Mouse (Mus musculus) embryonic facial prominence, embryonic 14.5 days (tissue): ENCODE measurements around the gene Mmp2. TPM values are rescaled to one million over a fixed set of nuclear protein-coding genes. Genes with fewer than 3 reads are reported as not detected.

Source experiments
- ATAC-seq: fragments of 200-750 bp; cut with Nextera tagmentation; 2 replicates; pipeline ENCODE4 v1.8.0; 2017; ENCODE audit warnings: low read depth, moderate number of reproducible peaks, moderate TSS enrichment
- DNase-seq: peaks from one replicate; pipeline ENCODE4 v3.0.0-alpha.2; 2015; ENCODE audit warnings: low spot score
- H3K27ac ChIP-seq: fragments of 300-500 bp; sonication (generic); replicated peaks from 2 replicates; pipeline ENCODE4 v1.5.1; 2014; ENCODE audit warnings: low read depth, mild to moderate bottlenecking, low read length, moderate library complexity
- H3K27me3 ChIP-seq: fragments of 300-500 bp; sonication (generic); replicated peaks from 2 replicates; pipeline ENCODE4 v1.6.1; 2014; ENCODE audit warnings: low read length; ENCODE audit not compliant: control insufficient read depth, insufficient read depth
- H3K36me3 ChIP-seq: fragments of 300-500 bp; sonication (generic); 2 replicates; pipeline ENCODE4 v1.6.1; 2014; ENCODE audit warnings: low read length, mixed read lengths; ENCODE audit not compliant: control insufficient read depth, insufficient read depth
- H3K4me1 ChIP-seq: fragments of 300-500 bp; sonication (generic); 2 replicates; pipeline ENCODE4 v1.6.1; 2014; ENCODE audit warnings: antibody characterized with exemption, low read length; ENCODE audit not compliant: control insufficient read depth, insufficient read depth
- H3K4me2 ChIP-seq: fragments of 300-500 bp; sonication (generic); 2 replicates; pipeline ENCODE4 v1.6.1; 2014; ENCODE audit warnings: low read depth, mild to moderate bottlenecking, low read length, moderate library complexity, mixed read lengths
- H3K4me3 ChIP-seq: fragments of 300-500 bp; sonication (generic); 2 replicates; pipeline ENCODE4 v1.5.1; 2014; ENCODE audit warnings: low read depth, mild to moderate bottlenecking, low read length
- H3K9ac ChIP-seq: fragments of 300-500 bp; sonication (generic); 2 replicates; pipeline ENCODE4 v1.6.1; 2014; ENCODE audit warnings: low read depth, mild to moderate bottlenecking, low read length, moderate library complexity, mixed read lengths
- H3K9me3 ChIP-seq: fragments of 300-500 bp; sonication (generic); 2 replicates; pipeline ENCODE4 v1.6.1; 2016; ENCODE audit warnings: low read length; ENCODE audit not compliant: control insufficient read depth
- WGBS: fragments of 180-500 bp; shearing (Covaris S2); extraction: QIAGEN DNeasy Blood & Tissue Kit; methylation state at CpG from one replicate; pipeline ENCODE4 v1.1.7; 2014; 5-methylcytosine and 5-hydroxymethylcytosine counted together
- polyA plus RNA-seq: library from polyadenylated mRNA; unstranded; fragments of >200 nt; fragmentation: Nextera tagmentation; extraction: Ambion mirVana; gene quantifications from 2 replicates; pipeline ENCODE4 v1.2.1, GENCODE M21; 2014

Mmp2 gene
- polyA plus RNA-seq, 1 experiment from 2014 or later: 330 TPM

- ATAC-seq (peak; percentile 70; the same call in 1 of the 2 replicates), DNase-seq (peak; percentile 91)
- peak overlapping the region; percentile 47 for H3K4me3 ChIP-seq
- H3K9me3 ChIP-seq: no peaks in the 10 kb centered on the region
- WGBS: 19% methylated on average over 12 of the region's 15 CpGs
- H3K36me3 ChIP-seq: peaks cover 31% of the 10 kb centered on the region
- H3K4me1 ChIP-seq: peaks cover 20% of the 10 kb centered on the region
- H3K9ac ChIP-seq: peak overlapping the region; percentile 69
- peak overlapping the region; percentile 89 for H3K27ac ChIP-seq
- H3K27me3 ChIP-seq: no peaks in the 10 kb centered on the region; the same call in 1 of the 2 replicates
- peak overlapping the region; percentile 55 for H3K4me2 ChIP-seq
Observed at GRCm38 (mm10) chr8:92828251-92828743, 1.2 kb downstream of the Mmp2 start.

- Histone ChIP-seq H3K27ac (0 out of 2 replicates have a peak overlapping the region, but pooled peaks have one; percentile 21), H3K4me3 (no peak overlapping the region), H3K9me3 (no peaks in the 10 kb centered on the region), H3K27me3 (no peaks in the 10 kb centered on the region), H3K36me3 (peaks cover 80% of the 10 kb centered on the region), H3K4me2 (no peak overlapping the region), H3K9ac (no peak overlapping the region), H3K4me1 (peaks cover 5% of the 10 kb centered on the region; the same call in 1 of the 2 replicates)
- DNase-seq (no peak), ATAC-seq (no peak)
- 55% methylated on average over 5 of the region's 5 CpGs for WGBS
Observed at GRCm38 (mm10) chr8:92834065-92834731, 7.1 kb downstream of the Mmp2 start.

GRCm38 (mm10) chr8:92834786-92835500, 7.9 kb downstream of the Mmp2 start:
- WGBS: 71% methylated on average over 11 of the region's 11 CpGs
- no peaks in the 10 kb centered on the region for H3K27me3 ChIP-seq
- H3K27ac ChIP-seq: 0 out of 2 replicates have a peak overlapping the region, but pooled peaks have one; percentile 21
- peak; percentile 77 for DNase-seq
- no peak overlapping the region for H3K4me3 ChIP-seq
- no peaks in the 10 kb centered on the region for H3K9me3 ChIP-seq
- peak; percentile 45 for ATAC-seq
- H3K9ac ChIP-seq: no peak overlapping the region
- no peak overlapping the region for H3K4me2 ChIP-seq
- H3K4me1 ChIP-seq: peaks cover 5% of the 10 kb centered on the region; the same call in 1 of the 2 replicates
- peaks cover 87% of the 10 kb centered on the region for H3K36me3 ChIP-seq

GRCm38 (mm10) chr8:92835901-92836300, 8.8 kb downstream of the Mmp2 start:
- no peak for DNase-seq
- Histone ChIP-seq H3K4me2 (no peak overlapping the region), H3K9ac (no peak overlapping the region), H3K4me3 (no peak overlapping the region), H3K36me3 (peaks cover 90% of the 10 kb centered on the region), H3K27ac (no peak overlapping the region), H3K27me3 (no peaks in the 10 kb centered on the region), H3K4me1 (peaks cover 5% of the 10 kb centered on the region; the same call in 1 of the 2 replicates), H3K9me3 (no peaks in the 10 kb centered on the region)
- ATAC-seq: no peak
- 93% methylated on average over 11 of the region's 11 CpGs for WGBS

- H3K9me3 ChIP-seq: no peaks in the 10 kb centered on the region
- no peaks in the 10 kb centered on the region for H3K27me3 ChIP-seq
- H3K9ac ChIP-seq: no peak overlapping the region
- H3K4me2 ChIP-seq: no peak overlapping the region
- H3K4me3 ChIP-seq: no peak overlapping the region
- DNase-seq (peak; percentile 82), ATAC-seq (no peak)
- WGBS: 75% methylated on average over 3 of the region's 3 CpGs
- H3K4me1 ChIP-seq: peaks cover 5% of the 10 kb centered on the region; the same call in 1 of the 2 replicates
- peaks cover 77% of the 10 kb centered on the region for H3K36me3 ChIP-seq
- H3K27ac ChIP-seq: no peak overlapping the region
Observed at GRCm38 (mm10) chr8:92838616-92839015, 11.5 kb downstream of the Mmp2 start.

- 94% methylated on average over 8 of the region's 8 CpGs for whole genome bisulfite sequencing
- H3K27me3 ChIP-seq: no peaks in the 10 kb centered on the region
- peaks cover 5% of the 10 kb centered on the region; the same call in 1 of the 2 replicates for H3K4me1 ChIP-seq
- H3K9me3 ChIP-seq: no peaks in the 10 kb centered on the region
- no peak for ATAC-seq
- no peak overlapping the region for H3K4me3 ChIP-seq
- peaks cover 79% of the 10 kb centered on the region for H3K36me3 ChIP-seq
- no peak for DNase-seq
- no peak overlapping the region for H3K27ac ChIP-seq
- no peak overlapping the region for H3K9ac ChIP-seq
- H3K4me2 ChIP-seq: no peak overlapping the region
Observed at GRCm38 (mm10) chr8:92839161-92839560, 12.1 kb downstream of the Mmp2 start.

GRCm38 (mm10) chr8:92839876-92840275, 12.8 kb downstream of the Mmp2 start:
- no peak for DNase-seq
- H3K9me3 ChIP-seq: no peaks in the 10 kb centered on the region
- peaks cover 82% of the 10 kb centered on the region for H3K36me3 ChIP-seq
- ATAC-seq: 0 out of 2 replicates have a peak, but pooled peaks have one; percentile 7
- 90% methylated on average over 7 of the region's 7 CpGs for WGBS
- H3K4me3 ChIP-seq: no peak overlapping the region
- peaks cover 3% of the 10 kb centered on the region; the same call in 1 of the 2 replicates for H3K4me1 ChIP-seq
- no peak overlapping the region for H3K9ac ChIP-seq
- no peak overlapping the region for H3K27ac ChIP-seq
- H3K4me2 ChIP-seq: no peak overlapping the region
- no peaks in the 10 kb centered on the region for H3K27me3 ChIP-seq

- 43% methylated on average over 3 of the region's 3 CpGs for WGBS
- Histone ChIP-seq H3K4me1 (peaks cover 26% of the 10 kb centered on the region), H3K9ac (no peak overlapping the region), H3K4me3 (no peak overlapping the region), H3K36me3 (peaks cover 81% of the 10 kb centered on the region), H3K27ac (peak overlapping the region; percentile 46), H3K27me3 (no peaks in the 10 kb centered on the region), H3K9me3 (no peaks in the 10 kb centered on the region), H3K4me2 (no peak overlapping the region)
- ATAC-seq (no peak), DNase-seq (peak; percentile 63)
Observed at GRCm38 (mm10) chr8:92846684-92847083, 19.6 kb downstream of the Mmp2 start.
